Mouse (Mus musculus): ENCODE data around the gene Zfp512b. TPM values are rescaled to one million over a fixed set of nuclear protein-coding genes. Genes with fewer than 3 reads are reported as not detected.

Zfp512b gene
- total and polyA plus RNA-seq, 3 experiments: 13.2 to 20.6 (median 16.9) TPM

DNA sequence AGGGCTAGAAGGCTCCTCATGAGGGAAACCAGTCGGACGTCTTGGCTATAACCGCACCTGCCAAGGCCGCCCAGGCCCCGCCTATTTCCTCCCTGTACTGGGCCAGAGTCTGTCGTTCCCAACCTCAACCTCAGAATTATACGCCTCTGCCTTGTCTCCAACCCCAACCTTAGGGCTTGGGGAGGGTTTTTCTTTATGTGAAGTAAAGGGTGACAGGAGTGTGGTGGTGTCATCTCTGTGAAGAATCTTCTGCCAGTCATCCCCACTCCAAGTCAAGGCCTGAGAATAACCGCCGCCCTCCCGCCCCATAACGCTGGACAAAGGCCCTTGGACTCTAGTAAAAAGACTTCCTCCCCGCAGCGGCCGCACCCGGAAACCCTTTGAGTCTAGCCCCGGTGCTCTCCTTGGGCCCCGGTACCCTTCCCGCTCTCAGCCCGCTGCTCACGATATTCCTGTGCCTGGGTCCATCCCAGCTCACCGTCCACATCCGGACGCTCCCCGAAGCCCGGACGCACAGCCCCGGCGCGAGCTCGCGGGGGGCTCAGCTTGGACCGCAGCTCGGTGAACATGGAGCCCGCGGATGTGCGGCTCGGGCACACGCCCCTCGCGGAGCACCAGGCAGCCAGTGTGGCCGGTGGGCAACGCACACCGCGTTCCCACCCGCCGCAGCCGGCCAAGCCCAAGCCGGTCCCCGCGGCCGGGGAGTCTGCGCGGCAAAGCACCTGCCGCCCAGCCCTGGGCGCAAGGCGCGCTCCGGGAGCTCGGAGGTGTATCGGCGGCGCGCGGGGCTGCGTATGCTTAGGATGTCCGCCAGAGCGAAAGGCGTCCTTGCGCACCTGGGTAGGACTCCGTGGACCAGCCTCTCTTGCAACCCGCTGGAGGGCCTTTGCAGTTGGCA is 6.1 kb upstream of the Zfp512b start, which contains the start of gene Samd10:
Samd10 (minus strand) TSS at position 759 of the 898 bp plus-strand sequence.
- H3K36me3 ChIP-seq (ENCODE audit: control insufficient read depth, insufficient read depth, low read length): no peaks in the 10 kb centered on the region
- H3K4me1 ChIP-seq (ENCODE audit: control insufficient read depth, insufficient read depth, low read length): peaks cover 3% of the 10 kb centered on the region
- no peaks in the 10 kb centered on the region for H3K27me3 ChIP-seq (ENCODE audit: control insufficient read depth, insufficient read depth, low read length)
- H3K4me3 ChIP-seq: peak within 1 kb of the TSS; percentile 63
- peak within 1 kb of the TSS; percentile 80 for H3K27ac ChIP-seq
- intact Hi-C loops (cut with DNase I): loop anchor here (10.0 kb wide), 1 partner anchor 444 kb away; the partner anchor contains the start of gene Eef1a2
- WGBS: 5% methylated on average over 71 of the region's 71 CpGs
- H3K9ac ChIP-seq (ENCODE audit: low read depth, low read length): peak within 1 kb of the TSS; percentile 91
- no peaks in the 10 kb centered on the region for H3K79me2 ChIP-seq (replicated peaks; ENCODE audit: control insufficient read depth, insufficient read depth, low read length)
- TF ChIP-seq POLR2A (IDR thresholded peaks at IDR 0.05; ENCODE audit: insufficient read depth, low read depth, low read length) (no peak), CTCF (IDR thresholded peaks at IDR 0.05) (peak; percentile 46)
- peak; percentile 72 for DNase-seq

DNA sequence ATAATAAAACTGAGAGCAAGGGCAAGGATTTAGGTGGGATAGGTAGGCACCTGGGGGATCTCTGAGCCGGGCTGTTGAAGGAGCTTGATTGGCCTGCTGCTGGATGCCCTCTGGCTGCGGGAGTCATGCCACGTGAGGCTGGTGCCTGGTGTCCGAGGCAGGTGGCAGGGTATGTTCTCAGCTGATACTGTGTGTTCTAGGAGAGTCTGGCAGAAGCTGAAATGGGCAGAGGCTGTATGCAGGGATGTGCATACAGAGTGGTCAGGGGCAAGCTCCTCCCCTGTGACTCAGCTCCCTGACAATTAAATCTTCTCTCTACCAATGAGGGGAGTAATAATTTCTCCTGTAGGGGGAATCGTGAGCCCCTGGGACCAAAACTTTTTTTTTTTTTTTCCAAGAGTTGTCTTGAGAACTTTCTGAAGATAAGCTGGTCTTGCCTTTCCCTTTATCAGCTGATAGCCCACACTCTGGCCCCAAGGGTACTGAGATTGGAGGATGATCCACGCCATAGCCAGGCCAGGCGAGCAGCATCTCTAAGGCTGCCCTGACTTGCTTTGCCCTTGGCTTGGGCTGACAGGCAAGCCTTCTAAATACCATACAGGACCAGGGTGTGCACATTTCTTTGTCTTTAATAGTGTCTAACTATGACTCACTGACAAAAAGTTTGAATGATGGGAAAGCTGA is 4.9 kb upstream of the Zfp512b start:
- intact Hi-C loops (cut with DNase I): loop anchor here (10.0 kb wide), 1 partner anchor 443 kb away; the partner anchor contains the start of gene Eef1a2
- 69% methylated on average over 7 of the region's 7 CpGs for WGBS
- peaks cover 6% of the 10 kb centered on the region for H3K4me1 ChIP-seq (ENCODE audit: control insufficient read depth, insufficient read depth, low read length)
- no peak overlapping the region for H3K9ac ChIP-seq (ENCODE audit: low read depth, low read length)
- H3K36me3 ChIP-seq (ENCODE audit: control insufficient read depth, insufficient read depth, low read length): no peaks in the 10 kb centered on the region
- no peaks in the 10 kb centered on the region for H3K27me3 ChIP-seq (ENCODE audit: control insufficient read depth, insufficient read depth, low read length)
- H3K27ac ChIP-seq: no peak overlapping the region
- TF ChIP-seq EP300 (IDR thresholded peaks at IDR 0.05; ENCODE audit: insufficient read depth, low read depth, low read length) (no peak), CTCF (IDR thresholded peaks at IDR 0.05) (0 out of 2 replicates have a peak, but pooled peaks have one; percentile 7)
- DNase-seq: no peak
- no peak overlapping the region for H3K4me3 ChIP-seq
- H3K79me2 ChIP-seq (replicated peaks; ENCODE audit: control insufficient read depth, insufficient read depth, low read length): no peaks in the 10 kb centered on the region

- no peaks in the 10 kb centered on the region; the same call in 1 of the 2 replicates for H3K79me2 ChIP-seq (replicated peaks; ENCODE audit: control insufficient read depth, insufficient read depth, low read length)
- DNase-seq: no peak
- H3K9ac ChIP-seq (ENCODE audit: low read depth, low read length): no peak overlapping the region
- intact Hi-C loops (cut with DNase I): loop anchor here (10.0 kb wide), 1 partner anchor 442 kb away; the partner anchor contains the start of gene Eef1a2
- 67% methylated on average over 6 of the region's 6 CpGs for WGBS
- no peaks in the 10 kb centered on the region for H3K36me3 ChIP-seq (ENCODE audit: control insufficient read depth, insufficient read depth, low read length)
- peaks cover 9% of the 10 kb centered on the region for H3K4me1 ChIP-seq (ENCODE audit: control insufficient read depth, insufficient read depth, low read length)
- H3K4me3 ChIP-seq: no peak overlapping the region
- TF ChIP-seq EP300 (IDR thresholded peaks at IDR 0.05; ENCODE audit: insufficient read depth, low read depth, low read length): no peak
- TF ChIP-seq POLR2A (IDR thresholded peaks at IDR 0.05; ENCODE audit: insufficient read depth, low read depth, low read length): no peak
- no peak for TF ChIP-seq CTCF (IDR thresholded peaks at IDR 0.05)
- no peaks in the 10 kb centered on the region for H3K27me3 ChIP-seq (ENCODE audit: control insufficient read depth, insufficient read depth, low read length)
- no peak overlapping the region for H3K27ac ChIP-seq
Observed at GRCm38 (mm10) chr2:181596221-181596960, 3.8 kb upstream of the Zfp512b start.

DNA sequence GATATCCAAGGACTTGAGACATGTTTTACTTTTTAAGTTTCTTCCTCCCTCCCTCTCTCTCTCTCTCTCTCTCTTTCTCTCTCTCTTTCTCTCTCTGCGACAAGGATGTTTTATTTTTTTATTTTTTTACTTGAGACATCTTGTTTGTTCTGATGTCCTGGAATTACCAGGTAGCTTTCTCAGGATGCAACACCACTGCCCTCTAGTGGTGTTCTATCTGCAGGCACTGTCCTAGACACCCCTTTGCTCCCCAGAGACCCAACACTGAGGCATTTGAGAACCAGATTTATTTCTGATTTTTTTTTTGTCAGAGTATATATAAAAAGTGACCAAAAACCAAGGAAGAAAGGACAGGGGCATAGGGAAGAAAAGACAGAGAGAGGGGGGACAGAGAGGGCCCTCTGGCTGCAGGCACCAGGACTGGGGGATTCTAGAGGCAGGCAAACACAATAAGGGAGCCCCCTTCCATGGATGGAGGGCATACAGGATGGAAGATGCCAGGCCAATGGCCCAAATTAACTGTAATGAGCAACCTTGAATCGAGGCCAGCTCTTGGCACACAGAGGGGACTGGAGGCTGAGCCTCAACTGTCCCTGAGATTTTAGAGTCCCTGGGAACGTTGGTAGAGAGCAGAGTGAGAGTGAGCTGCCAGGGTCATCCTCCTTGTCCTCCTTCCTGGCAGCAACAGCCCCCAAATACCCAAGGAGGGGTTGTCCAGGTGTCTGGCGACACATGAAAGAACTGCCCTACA is 2.5 kb upstream of the Zfp512b start:
- TF ChIP-seq POLR2A (IDR thresholded peaks at IDR 0.05; ENCODE audit: insufficient read depth, low read depth, low read length) (no peak), CTCF (IDR thresholded peaks at IDR 0.05) (peak; percentile 81), EP300 (IDR thresholded peaks at IDR 0.05; ENCODE audit: insufficient read depth, low read depth, low read length) (no peak)
- intact Hi-C loops (cut with DNase I): loop anchor here (2.0 to 10.0 kb wide), 2 partner anchors 202 to 440 kb away; partner anchors contain the start of gene Eef1a2
- H3K4me3 ChIP-seq: no peak overlapping the region

DNA sequence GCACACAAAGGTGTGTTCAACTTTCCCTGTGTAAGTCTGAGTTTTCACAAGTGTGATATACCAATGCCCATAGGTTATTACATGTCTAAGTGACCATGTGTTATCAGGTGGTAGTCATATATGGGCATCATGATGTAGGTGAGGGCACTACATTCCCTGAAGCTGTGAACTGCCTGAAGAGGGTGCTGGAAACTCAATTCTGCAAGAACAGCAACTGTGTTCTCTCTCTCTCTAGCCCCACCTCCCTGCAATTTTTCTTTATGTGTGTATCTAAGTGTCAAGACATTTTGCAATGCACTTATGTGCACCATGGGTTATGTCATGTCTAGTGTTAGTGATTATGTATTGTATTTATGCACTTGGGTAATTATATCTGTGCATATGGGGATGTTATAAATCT is 1.3 kb upstream of the Zfp512b start:
- Histone ChIP-seq H3K4me3 (no peak overlapping the region), H3K79me2 (replicated peaks; ENCODE audit: control insufficient read depth, insufficient read depth, low read length) (no peaks in the 10 kb centered on the region; the same call in 1 of the 2 replicates), H3K4me1 (ENCODE audit: control insufficient read depth, insufficient read depth, low read length) (peaks cover 6% of the 10 kb centered on the region; the same call in 1 of the 2 replicates), H3K9ac (ENCODE audit: low read depth, low read length) (no peak overlapping the region), H3K27me3 (ENCODE audit: control insufficient read depth, insufficient read depth, low read length) (no peaks in the 10 kb centered on the region), H3K36me3 (ENCODE audit: control insufficient read depth, insufficient read depth, low read length) (no peaks in the 10 kb centered on the region), H3K27ac (no peak overlapping the region)
- DNase-seq: no peak
- intact Hi-C loops (cut with DNase I): loop anchor here (2.0 to 10.0 kb wide), 2 partner anchors 201 to 439 kb away; partner anchors contain the start of gene Eef1a2
- TF ChIP-seq EP300 (IDR thresholded peaks at IDR 0.05; ENCODE audit: insufficient read depth, low read depth, low read length): no peak
- no peak for TF ChIP-seq CTCF (IDR thresholded peaks at IDR 0.05)
- TF ChIP-seq POLR2A (IDR thresholded peaks at IDR 0.05; ENCODE audit: insufficient read depth, low read depth, low read length): no peak

More for the DNA sequence above, 2.5 kb upstream of the Zfp512b start:
- H3K27ac ChIP-seq: no peak overlapping the region
- peak in 1 of 2 experiments; percentile 30 for DNase-seq
- H3K4me1 ChIP-seq (ENCODE audit: control insufficient read depth, insufficient read depth, low read length): peaks cover 7% of the 10 kb centered on the region; the same call in 1 of the 2 replicates
- no peaks in the 10 kb centered on the region; the same call in 1 of the 2 replicates for H3K79me2 ChIP-seq (replicated peaks; ENCODE audit: control insufficient read depth, insufficient read depth, low read length)
- 63% methylated on average over 4 of the region's 4 CpGs for WGBS
- no peaks in the 10 kb centered on the region for H3K27me3 ChIP-seq (ENCODE audit: control insufficient read depth, insufficient read depth, low read length)
- no peaks in the 10 kb centered on the region for H3K36me3 ChIP-seq (ENCODE audit: control insufficient read depth, insufficient read depth, low read length)
- no peak overlapping the region for H3K9ac ChIP-seq (ENCODE audit: low read depth, low read length)
